Mouse (Mus musculus): Measurements from ENCODE around the gene Grb2.

GRCm38 (mm10) chr11:115654128-115654527, 54.3 kb downstream of the Grb2 start:
- TF ChIP-seq CTCF (IDR thresholded peaks at IDR 0.05; ENCODE audit: extremely low read depth, insufficient read depth, insufficient read length, insufficient replicate concordance) (no peak), POLR2A (IDR thresholded peaks at IDR 0.05; ENCODE audit: low read depth, low read length) (no peak)

Measured in spleen, adult 2 months (tissue).